Mouse (Mus musculus): ENCODE measurements around the gene Fbrsl1. TPM values are rescaled to one million over a fixed set of nuclear protein-coding genes. Genes with fewer than 3 reads are reported as not detected.
"Not testable (repeated sequence)": the region's sequence is repeated elsewhere in the genome, so short reads cannot be mapped to it uniquely, and the experiment has no call there.

Gene Fbrsl1
- polyA plus RNA-seq, 1 experiment from 2014 or later: 4.3 TPM

DNA sequence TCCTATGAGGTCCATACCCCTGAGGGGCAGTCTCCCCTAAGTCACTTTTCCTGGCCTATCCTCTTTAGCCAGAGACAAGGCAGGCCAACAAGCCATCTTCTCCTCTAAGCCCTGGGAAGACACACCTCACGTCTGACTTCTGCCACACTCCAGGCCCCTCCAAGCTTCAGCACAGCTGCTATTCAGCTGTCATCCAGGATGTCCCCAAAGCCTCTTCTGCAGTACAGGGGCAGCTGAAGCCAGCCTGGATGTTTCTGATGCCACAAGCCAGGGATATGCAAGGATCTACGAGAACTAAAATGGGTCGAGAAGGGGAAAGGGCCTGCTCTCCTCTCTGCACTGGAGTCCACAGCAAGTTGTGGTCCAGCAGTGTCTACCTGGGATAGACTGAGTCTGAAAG is 9.7 kb downstream of the Fbrsl1 start:
- WGBS: 75% methylated on average over 3 of the region's 3 CpGs
- Histone ChIP-seq H3K4me3 (ENCODE audit: low read length) (no peak overlapping the region), H3K4me1 (ENCODE audit: control insufficient read depth, insufficient read depth, low read length) (peaks cover 20% of the 10 kb centered on the region), H3K9ac (ENCODE audit: low read depth, low read length) (peak overlapping the region; percentile 27; the same call in 1 of the 2 replicates), H3K9me3 (ENCODE audit: control insufficient read depth, low read length) (no peaks in the 10 kb centered on the region), H3K36me3 (ENCODE audit: control insufficient read depth, insufficient read depth, low read length) (no peaks in the 10 kb centered on the region), H3K27ac (ENCODE audit: low read length) (no peak overlapping the region), H3K4me2 (ENCODE audit: low read depth, low read length) (no peak overlapping the region), H3K27me3 (replicated peaks; ENCODE audit: control insufficient read depth, insufficient read depth, low read length) (no peaks in the 10 kb centered on the region)
- no peak for ATAC-seq

DNA sequence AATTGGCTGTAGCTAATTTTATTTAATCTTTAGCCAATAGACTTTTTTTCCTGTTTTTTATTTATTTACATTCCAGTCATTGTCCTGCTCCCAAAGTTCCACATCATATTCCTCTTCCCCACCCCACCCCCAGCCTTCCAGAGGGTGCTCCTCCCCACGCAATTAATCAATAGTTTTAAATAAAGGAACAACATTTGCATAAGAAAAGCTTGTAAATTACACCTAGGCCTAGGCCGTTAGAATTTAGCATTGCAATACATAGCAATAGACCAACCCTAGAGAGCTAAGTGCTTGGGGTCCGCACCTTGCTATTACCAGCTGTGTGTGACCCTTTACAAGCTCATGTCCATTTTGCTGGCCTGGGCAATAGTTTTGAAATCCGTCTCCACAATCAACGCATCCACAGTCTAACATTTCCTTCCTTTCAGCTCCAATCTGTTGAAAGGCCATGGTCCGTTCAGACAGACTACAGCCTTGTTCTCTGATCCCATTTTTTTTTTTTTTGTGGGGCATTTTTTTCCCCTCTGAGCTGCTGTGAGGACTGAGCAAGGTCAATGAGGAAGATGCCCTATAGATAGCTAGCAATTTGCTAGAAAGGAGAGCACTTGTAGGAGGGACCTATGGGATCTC is 10.6 kb downstream of the Fbrsl1 start:
- Histone ChIP-seq H3K27ac (ENCODE audit: low read length) (no peak overlapping the region), H3K4me3 (ENCODE audit: low read length) (no peak overlapping the region), H3K4me1 (ENCODE audit: control insufficient read depth, insufficient read depth, low read length) (peaks cover 20% of the 10 kb centered on the region), H3K4me2 (ENCODE audit: low read depth, low read length) (no peak overlapping the region), H3K36me3 (ENCODE audit: control insufficient read depth, insufficient read depth, low read length) (no peaks in the 10 kb centered on the region), H3K9ac (ENCODE audit: low read depth, low read length) (no peak overlapping the region), H3K9me3 (ENCODE audit: control insufficient read depth, low read length) (no peaks in the 10 kb centered on the region), H3K27me3 (replicated peaks; ENCODE audit: control insufficient read depth, insufficient read depth, low read length) (no peaks in the 10 kb centered on the region)
- ATAC-seq: no peak
- WGBS: 52% methylated on average over 6 of the region's 6 CpGs

GRCm38 (mm10) chr5:110436166-110436565 is 12.1 kb downstream of the Fbrsl1 start:
- not testable (repeated sequence) for H3K4me3 ChIP-seq (ENCODE audit: low read length); ATAC-seq; H3K27me3 ChIP-seq (replicated peaks; ENCODE audit: control insufficient read depth, insufficient read depth, low read length); H3K9me3 ChIP-seq (ENCODE audit: control insufficient read depth, low read length); H3K4me2 ChIP-seq (ENCODE audit: low read depth, low read length); H3K27ac ChIP-seq (ENCODE audit: low read length); H3K9ac ChIP-seq (ENCODE audit: low read depth, low read length); H3K36me3 ChIP-seq (ENCODE audit: control insufficient read depth, insufficient read depth, low read length)
- peaks cover 20% of the 10 kb centered on the region for H3K4me1 ChIP-seq (ENCODE audit: control insufficient read depth, insufficient read depth, low read length)
- 68% methylated on average over 5 of the region's 5 CpGs for WGBS

DNA sequence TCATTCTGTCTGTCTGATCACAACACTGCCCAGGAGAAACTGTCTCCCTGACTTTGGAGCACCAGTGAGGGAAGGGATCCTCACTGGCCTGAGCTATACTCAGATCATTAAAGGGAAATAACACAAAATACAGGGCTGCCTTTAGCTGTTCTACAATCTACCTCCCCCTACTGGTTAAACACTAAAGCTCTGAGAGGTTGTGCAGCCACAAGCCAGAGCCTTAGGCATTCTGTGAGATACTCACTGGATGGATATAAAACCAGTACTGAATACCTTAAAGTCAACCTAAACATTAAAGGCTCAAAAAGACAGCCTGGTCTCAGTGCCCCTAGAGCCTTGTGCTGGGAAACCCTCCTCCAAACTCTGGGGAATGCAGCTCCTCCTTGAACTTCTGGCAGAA is 13.5 kb downstream of the Fbrsl1 start:
- H3K9me3 ChIP-seq (ENCODE audit: control insufficient read depth, low read length): no peaks in the 10 kb centered on the region

GRCm38 (mm10) chr5:110429045-110429444 is 19.3 kb downstream of the Fbrsl1 start:
- Histone ChIP-seq H3K27ac (ENCODE audit: low read length) (no peak overlapping the region), H3K9ac (ENCODE audit: low read depth, low read length) (no peak overlapping the region), H3K4me1 (ENCODE audit: control insufficient read depth, insufficient read depth, low read length) (no peaks in the 10 kb centered on the region), H3K27me3 (replicated peaks; ENCODE audit: control insufficient read depth, insufficient read depth, low read length) (no peaks in the 10 kb centered on the region), H3K4me2 (ENCODE audit: low read depth, low read length) (no peak overlapping the region), H3K9me3 (ENCODE audit: control insufficient read depth, low read length) (no peaks in the 10 kb centered on the region), H3K36me3 (ENCODE audit: control insufficient read depth, insufficient read depth, low read length) (0 out of 2 replicates have a peak, but pooled peaks cover 5% of the 10 kb centered on the region), H3K4me3 (ENCODE audit: low read length) (no peak overlapping the region)
- peak; percentile 84 for ATAC-seq
- WGBS: 44% methylated on average over 9 of the region's 9 CpGs

More for the DNA sequence above, 13.5 kb downstream of the Fbrsl1 start:
- H3K4me1 ChIP-seq (ENCODE audit: control insufficient read depth, insufficient read depth, low read length): peaks cover 18% of the 10 kb centered on the region
- ATAC-seq: no peak
- H3K9ac ChIP-seq (ENCODE audit: low read depth, low read length): no peak overlapping the region
- H3K4me2 ChIP-seq (ENCODE audit: low read depth, low read length): no peak overlapping the region
- no peak overlapping the region for H3K27ac ChIP-seq (ENCODE audit: low read length)
- H3K27me3 ChIP-seq (replicated peaks; ENCODE audit: control insufficient read depth, insufficient read depth, low read length): no peaks in the 10 kb centered on the region
- H3K4me3 ChIP-seq (ENCODE audit: low read length): no peak overlapping the region
- 0 out of 2 replicates have a peak, but pooled peaks cover 5% of the 10 kb centered on the region for H3K36me3 ChIP-seq (ENCODE audit: control insufficient read depth, insufficient read depth, low read length)

- 90% methylated on average over 3 of the region's 3 CpGs for WGBS
- no peak for ATAC-seq
- Histone ChIP-seq H3K36me3 (ENCODE audit: control insufficient read depth, insufficient read depth, low read length) (0 out of 2 replicates have a peak, but pooled peaks cover 5% of the 10 kb centered on the region), H3K27ac (ENCODE audit: low read length) (no peak overlapping the region), H3K4me2 (ENCODE audit: low read depth, low read length) (no peak overlapping the region), H3K9ac (ENCODE audit: low read depth, low read length) (0 out of 2 replicates have a peak overlapping the region, but pooled peaks have one; percentile 19), H3K4me1 (ENCODE audit: control insufficient read depth, insufficient read depth, low read length) (no peaks in the 10 kb centered on the region), H3K27me3 (replicated peaks; ENCODE audit: control insufficient read depth, insufficient read depth, low read length) (no peaks in the 10 kb centered on the region), H3K4me3 (ENCODE audit: low read length) (no peak overlapping the region), H3K9me3 (ENCODE audit: control insufficient read depth, low read length) (no peaks in the 10 kb centered on the region)
Observed at GRCm38 (mm10) chr5:110428290-110428689, 20.0 kb downstream of the Fbrsl1 start.

- Histone ChIP-seq H3K4me3 (ENCODE audit: low read length) (no peak overlapping the region), H3K4me2 (ENCODE audit: low read depth, low read length) (no peak overlapping the region), H3K9me3 (ENCODE audit: control insufficient read depth, low read length) (no peaks in the 10 kb centered on the region), H3K27me3 (replicated peaks; ENCODE audit: control insufficient read depth, insufficient read depth, low read length) (no peaks in the 10 kb centered on the region), H3K36me3 (ENCODE audit: control insufficient read depth, insufficient read depth, low read length) (no peaks in the 10 kb centered on the region), H3K4me1 (ENCODE audit: control insufficient read depth, insufficient read depth, low read length) (no peaks in the 10 kb centered on the region; the same call in 1 of the 2 replicates), H3K9ac (ENCODE audit: low read depth, low read length) (no peak overlapping the region), H3K27ac (ENCODE audit: low read length) (no peak overlapping the region)
- WGBS: 80% methylated on average over 4 of the region's 4 CpGs
- ATAC-seq: no peak
Observed at GRCm38 (mm10) chr5:110425187-110425586, 23.1 kb downstream of the Fbrsl1 start.

DNA sequence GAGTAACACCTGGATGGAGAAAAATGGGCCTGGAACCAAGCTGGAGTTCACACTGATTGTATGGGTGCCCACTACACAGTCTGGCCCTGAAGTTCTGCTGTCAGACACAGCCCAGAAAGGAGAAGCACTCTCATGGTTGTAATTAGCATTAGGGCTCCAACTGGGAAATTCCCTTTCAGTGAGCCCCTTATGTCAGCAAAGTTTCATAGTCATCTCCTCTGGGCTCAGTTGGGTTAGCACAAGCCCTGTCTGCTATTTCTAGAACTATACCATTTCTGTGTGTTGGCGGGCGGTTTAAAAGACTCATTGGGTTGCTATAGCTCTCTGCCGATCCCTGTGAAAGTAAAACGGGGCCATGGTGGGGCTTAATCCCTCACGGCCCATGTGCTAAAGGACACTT is 24.1 kb downstream of the Fbrsl1 start:
- no peaks in the 10 kb centered on the region; the same call in 1 of the 2 replicates for H3K4me1 ChIP-seq (ENCODE audit: control insufficient read depth, insufficient read depth, low read length)
- H3K9me3 ChIP-seq (ENCODE audit: control insufficient read depth, low read length): no peaks in the 10 kb centered on the region
- H3K27ac ChIP-seq (ENCODE audit: low read length): no peak overlapping the region
- H3K9ac ChIP-seq (ENCODE audit: low read depth, low read length): no peak overlapping the region
- no peaks in the 10 kb centered on the region for H3K36me3 ChIP-seq (ENCODE audit: control insufficient read depth, insufficient read depth, low read length)
- H3K4me3 ChIP-seq (ENCODE audit: low read length): no peak overlapping the region
- ATAC-seq: no peak
- H3K27me3 ChIP-seq (replicated peaks; ENCODE audit: control insufficient read depth, insufficient read depth, low read length): no peaks in the 10 kb centered on the region
- H3K4me2 ChIP-seq (ENCODE audit: low read depth, low read length): no peak overlapping the region
- WGBS: 93% methylated on average over 5 of the region's 5 CpGs

DNA sequence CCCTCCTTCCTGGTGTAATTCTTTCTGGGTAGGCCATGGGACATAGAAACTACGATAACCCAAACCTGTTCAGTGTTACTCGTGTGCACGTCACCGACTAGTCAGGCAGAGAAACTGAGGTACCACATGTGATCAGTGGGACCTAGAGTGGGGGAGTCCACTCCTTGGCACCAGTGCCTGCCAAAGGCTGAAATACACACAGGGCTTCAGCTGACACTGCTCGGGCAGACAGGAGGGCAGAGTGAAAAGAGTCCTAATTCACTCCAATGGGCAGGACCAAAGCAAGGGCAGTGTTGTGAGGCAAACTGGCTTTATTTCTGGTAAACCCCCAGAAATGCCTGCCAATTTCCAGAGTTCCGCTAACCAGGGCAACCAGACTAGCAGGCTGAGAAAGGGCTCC is 26.9 kb downstream of the Fbrsl1 start:
- H3K27me3 ChIP-seq (replicated peaks; ENCODE audit: control insufficient read depth, insufficient read depth, low read length): no peaks in the 10 kb centered on the region
- ATAC-seq: no peak
- H3K4me1 ChIP-seq (ENCODE audit: control insufficient read depth, insufficient read depth, low read length): peaks cover 6% of the 10 kb centered on the region; the same call in 1 of the 2 replicates
- WGBS: 92% methylated on average over 6 of the region's 6 CpGs
- no peak overlapping the region for H3K4me3 ChIP-seq (ENCODE audit: low read length)
- peak overlapping the region; percentile 39; the same call in 1 of the 2 replicates for H3K27ac ChIP-seq (ENCODE audit: low read length)
- H3K9me3 ChIP-seq (ENCODE audit: control insufficient read depth, low read length): no peaks in the 10 kb centered on the region
- H3K36me3 ChIP-seq (ENCODE audit: control insufficient read depth, insufficient read depth, low read length): no peaks in the 10 kb centered on the region
- no peak overlapping the region for H3K9ac ChIP-seq (ENCODE audit: low read depth, low read length)
- H3K4me2 ChIP-seq (ENCODE audit: low read depth, low read length): no peak overlapping the region

DNA sequence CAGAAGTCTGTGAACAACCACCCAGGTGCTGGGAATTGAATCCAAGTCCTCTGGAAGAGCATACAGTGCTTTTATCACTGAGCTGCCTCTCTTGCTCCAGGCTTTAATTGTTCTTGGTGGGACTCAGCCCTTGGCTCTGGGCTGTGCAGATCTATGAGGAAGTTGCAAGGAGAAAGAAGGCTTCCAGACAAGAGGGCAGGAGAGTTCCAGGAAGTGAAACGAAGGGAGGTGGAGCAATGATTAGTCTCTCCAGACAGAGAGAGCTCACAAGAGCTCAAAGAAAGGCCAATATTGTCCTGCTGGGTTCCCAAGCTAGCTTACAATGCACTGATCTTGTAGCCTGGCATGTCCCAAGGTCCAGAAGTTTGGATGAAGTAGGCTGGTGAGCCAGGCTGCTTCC is 27.4 kb downstream of the Fbrsl1 start:
- 32% methylated on average over 1 of the region's 1 CpGs for WGBS
- no peak overlapping the region for H3K4me2 ChIP-seq (ENCODE audit: low read depth, low read length)

More for the DNA sequence above, 27.4 kb downstream of the Fbrsl1 start:
- H3K27me3 ChIP-seq (replicated peaks; ENCODE audit: control insufficient read depth, insufficient read depth, low read length): no peaks in the 10 kb centered on the region
- H3K36me3 ChIP-seq (ENCODE audit: control insufficient read depth, insufficient read depth, low read length): no peaks in the 10 kb centered on the region
- H3K27ac ChIP-seq (ENCODE audit: low read length): peak overlapping the region; percentile 39; the same call in 1 of the 2 replicates
- H3K4me3 ChIP-seq (ENCODE audit: low read length): no peak overlapping the region
- H3K4me1 ChIP-seq (ENCODE audit: control insufficient read depth, insufficient read depth, low read length): peaks cover 6% of the 10 kb centered on the region; the same call in 1 of the 2 replicates
- ATAC-seq: peak; percentile 62; the same call in 1 of the 2 replicates
- no peak overlapping the region for H3K9ac ChIP-seq (ENCODE audit: low read depth, low read length)
- no peaks in the 10 kb centered on the region for H3K9me3 ChIP-seq (ENCODE audit: control insufficient read depth, low read length)

All from intestine, embryonic 16.5 days (tissue).